Mouse (Mus musculus): Measurements from ENCODE around the gene Fbln2. TPM values are rescaled to one million over a fixed set of nuclear protein-coding genes. Genes with fewer than 3 reads are reported as not detected.

The Fbln2 gene
- total RNA-seq, 2 experiments from 2014 or later, result 71.8 to 76.3 TPM

DNA sequence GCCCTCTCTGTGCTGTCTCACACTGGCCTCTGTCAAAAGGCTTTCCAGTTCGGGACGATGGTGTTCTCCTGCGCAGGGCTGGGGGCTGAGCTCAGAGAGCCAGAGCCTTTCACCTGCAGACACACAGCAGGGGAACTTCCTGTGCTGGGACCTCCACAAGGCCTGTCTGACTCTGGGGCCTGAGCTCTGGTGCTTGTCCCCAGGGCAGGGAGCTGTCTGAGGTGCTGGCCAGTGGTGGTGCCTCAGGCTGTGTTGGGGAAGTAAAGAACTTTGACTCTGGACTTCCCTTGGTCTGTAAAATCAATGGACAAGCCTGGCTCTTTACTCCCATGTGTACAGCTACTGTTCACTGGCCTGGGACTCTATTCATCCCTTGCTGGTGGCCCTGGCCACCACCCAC, 8.8 kb downstream of the Fbln2 start:
- DNase-seq (ENCODE audit: low spot score), result no peak
- intact Hi-C loops (cut with DNase I), result no loop called here

GRCm38 (mm10) chr6:91222694-91223346, 10.6 kb downstream of the Fbln2 start:
- DNase-seq (ENCODE audit: low spot score), result peak; percentile 50
- intact Hi-C loops (cut with DNase I), result no loop called here

DNA sequence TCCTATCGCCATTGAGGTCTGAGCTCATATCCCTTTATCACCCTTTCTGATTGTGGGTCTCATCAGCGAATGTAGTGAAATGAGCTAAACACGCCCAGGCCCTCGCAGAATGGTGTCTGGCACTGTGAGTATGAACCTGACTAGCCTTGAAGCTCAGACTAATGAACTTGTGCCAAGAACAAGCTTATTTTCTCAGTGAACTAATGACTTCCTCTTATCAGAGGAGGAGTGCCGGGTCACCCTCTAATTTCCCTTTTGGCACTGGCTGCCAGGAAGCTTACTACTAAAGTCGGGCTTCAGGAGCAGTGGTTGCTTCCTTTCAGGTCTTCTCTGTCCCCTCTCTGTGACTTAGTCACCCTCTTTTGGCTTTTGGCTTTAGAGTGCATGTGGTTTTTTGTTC, 12.7 kb downstream of the Fbln2 start:
- DNase-seq (ENCODE audit: low spot score), result no peak
- intact Hi-C loops (cut with DNase I), result loop anchor here (5.0 kb wide), 1 partner anchor 52 kb away; no protein-coding TSS in a partner anchor

DNA sequence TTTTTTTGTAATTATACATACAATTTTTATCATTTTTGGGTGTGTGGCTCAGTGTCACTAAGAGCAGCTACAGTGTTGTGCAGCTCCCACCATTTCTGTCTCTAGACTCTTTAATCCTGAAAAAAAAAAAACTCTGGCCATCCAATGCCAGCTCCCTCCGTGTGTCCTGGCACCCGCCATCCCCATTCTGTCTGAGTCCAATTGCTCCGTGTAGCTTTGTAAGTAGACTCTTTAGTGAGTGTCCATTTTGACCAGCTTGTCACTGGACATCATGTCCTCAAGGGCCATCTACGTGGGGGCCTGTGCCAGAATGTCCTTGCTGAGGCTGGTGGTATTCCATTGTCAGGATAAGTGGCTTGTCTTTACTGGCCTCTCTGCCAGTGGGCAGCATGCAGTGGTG, 13.1 kb downstream of the Fbln2 start:
- intact Hi-C loops (cut with DNase I), result loop anchor here (5.0 kb wide), 1 partner anchor 52 kb away; no protein-coding TSS in a partner anchor
- DNase-seq (ENCODE audit: low spot score), result no peak

GRCm38 (mm10) chr6:91226058-91226457, 13.8 kb downstream of the Fbln2 start:
- DNase-seq (ENCODE audit: low spot score), result no peak
- intact Hi-C loops (cut with DNase I), result loop anchor here (5.0 kb wide), 1 partner anchor 51 kb away; no protein-coding TSS in a partner anchor

GRCm38 (mm10) chr6:91228980-91229379, 16.7 kb downstream of the Fbln2 start:
- DNase-seq (ENCODE audit: low spot score), result no peak
- intact Hi-C loops (cut with DNase I), result loop anchor here (5.0 kb wide), 1 partner anchor 48 kb away; no protein-coding TSS in a partner anchor

- intact Hi-C loops (cut with DNase I), result no loop called here
- no peak for DNase-seq (ENCODE audit: low spot score)
These were observed 18.7 kb downstream of the Fbln2 start for GRCm38 (mm10) chr6:91231000-91231399.

DNA sequence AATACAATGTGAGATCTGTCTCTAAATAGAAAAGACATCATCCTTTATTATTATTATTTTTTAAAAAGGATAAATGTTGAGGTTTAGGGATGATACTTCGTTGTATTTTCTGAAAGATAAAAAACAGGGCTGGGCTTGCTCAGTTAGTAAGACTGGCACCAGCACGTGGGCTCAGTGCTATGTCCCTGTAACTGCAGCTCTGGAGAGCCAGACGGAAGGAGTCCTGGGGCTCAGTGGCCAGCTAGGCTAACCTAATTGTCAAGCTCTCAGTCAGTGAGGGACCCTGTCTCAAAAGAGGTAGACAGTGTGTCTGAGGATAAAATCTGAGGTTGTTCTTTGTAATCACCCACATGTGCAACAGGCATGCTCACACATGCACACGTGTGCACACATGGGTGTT, 19.3 kb downstream of the Fbln2 start:
- intact Hi-C loops (cut with DNase I), result no loop called here

GRCm38 (mm10) chr6:91233011-91233410, 20.8 kb downstream of the Fbln2 start:
- intact Hi-C loops (cut with DNase I), result no loop called here
- no peak for DNase-seq (ENCODE audit: low spot score)

More for the DNA sequence above, 19.3 kb downstream of the Fbln2 start:
- DNase-seq (ENCODE audit: low spot score), result no peak

- intact Hi-C loops (cut with DNase I), result no loop called here
- DNase-seq (ENCODE audit: low spot score), result no peak
These were observed 21.3 kb downstream of the Fbln2 start for GRCm38 (mm10) chr6:91233424-91234015.

DNA sequence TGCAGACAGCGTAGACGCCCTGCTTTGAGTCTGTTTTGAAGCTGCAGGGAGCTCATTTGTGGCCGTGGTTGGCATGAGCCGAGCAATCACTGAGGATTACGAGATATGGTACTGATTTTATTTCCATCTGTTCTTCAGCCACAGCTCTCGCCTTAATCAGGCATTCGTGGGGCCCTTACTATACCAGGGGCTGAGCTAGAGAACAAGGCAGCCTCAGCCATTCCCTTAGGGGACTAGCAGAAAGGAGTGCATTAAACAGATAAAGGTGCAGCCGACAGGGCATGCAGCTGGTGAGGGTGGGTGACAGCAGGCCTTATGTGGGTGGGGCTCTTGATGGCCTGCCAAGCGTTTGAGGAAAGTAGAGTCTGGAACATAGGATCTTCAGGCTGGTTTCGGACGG, 23.8 kb downstream of the Fbln2 start:
- intact Hi-C loops (cut with DNase I), result no loop called here

GRCm38 (mm10) chr6:91236429-91236828, 24.2 kb downstream of the Fbln2 start:
- intact Hi-C loops (cut with DNase I), result no loop called here
- no peak for DNase-seq (ENCODE audit: low spot score)

More for the DNA sequence above, 23.8 kb downstream of the Fbln2 start:
- DNase-seq (ENCODE audit: low spot score), result no peak

GRCm38 (mm10) chr6:91237273-91237672, 25.0 kb downstream of the Fbln2 start:
- DNase-seq (ENCODE audit: low spot score), result no peak
- intact Hi-C loops (cut with DNase I), result no loop called here

DNA sequence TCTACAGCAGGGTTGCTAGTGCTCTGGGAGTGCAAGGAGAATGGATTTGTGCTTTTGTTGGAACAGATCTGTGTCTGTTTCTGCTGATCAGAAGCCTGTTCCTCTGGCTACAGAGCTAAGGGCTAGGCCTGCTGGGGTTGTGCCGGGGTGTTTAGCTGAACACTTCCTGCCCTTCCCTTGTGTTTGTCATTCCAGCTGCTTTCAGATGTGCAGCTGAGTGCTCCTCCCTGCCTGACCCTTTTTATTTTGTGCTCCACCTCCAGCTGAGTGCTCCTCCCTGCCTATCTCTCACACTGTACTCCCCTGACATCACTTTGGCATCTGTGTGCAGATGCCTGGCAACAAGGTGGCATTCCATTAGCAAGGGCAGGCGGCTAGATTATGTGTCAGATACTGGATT, 28.3 kb downstream of the Fbln2 start:
- DNase-seq (ENCODE audit: low spot score), result no peak
- intact Hi-C loops (cut with DNase I), result no loop called here

GRCm38 (mm10) chr6:91240964-91241363, 28.7 kb downstream of the Fbln2 start:
- no peak for DNase-seq (ENCODE audit: low spot score)
- intact Hi-C loops (cut with DNase I), result no loop called here

DNA sequence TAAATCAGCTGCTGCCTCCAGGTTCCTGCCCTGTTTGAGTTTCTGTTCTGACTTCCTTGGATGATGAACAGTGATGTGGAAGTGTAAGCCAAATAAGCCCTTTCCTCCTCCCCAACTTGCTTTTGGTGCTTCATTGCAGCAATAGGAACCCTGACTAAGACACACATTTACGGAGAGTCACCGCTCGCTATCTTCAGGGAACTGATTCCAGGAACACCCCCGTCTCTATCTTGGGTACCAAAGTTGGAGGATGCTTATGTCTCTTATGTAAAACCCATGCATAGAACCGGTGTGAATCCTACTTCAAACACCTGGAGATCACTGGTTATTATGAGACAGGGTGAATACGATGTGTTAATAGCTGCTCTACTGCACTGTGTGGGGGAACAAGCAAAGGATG, 31.1 kb downstream of the Fbln2 start:
- no peak for DNase-seq (ENCODE audit: low spot score)
- intact Hi-C loops (cut with DNase I), result no loop called here

DNA sequence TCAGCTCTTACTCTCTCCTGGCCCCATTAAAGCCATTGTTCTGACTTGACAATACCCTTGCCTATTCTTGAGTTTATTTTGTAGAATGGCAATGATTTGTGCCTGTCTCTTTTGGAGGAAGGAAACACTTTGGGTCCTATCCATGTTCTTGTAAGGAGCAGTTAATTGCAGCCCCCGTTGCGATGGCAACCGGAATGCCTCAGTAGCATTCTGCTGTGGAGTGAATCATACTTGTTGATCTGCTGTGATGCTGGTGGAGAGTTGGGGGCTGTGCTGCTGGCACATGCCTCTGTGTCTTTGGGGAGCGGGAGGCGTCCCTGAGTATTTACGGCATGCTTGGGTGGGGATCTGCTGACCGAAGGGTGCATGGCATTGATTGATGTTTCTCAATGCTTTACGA, 32.1 kb downstream of the Fbln2 start:
- DNase-seq (ENCODE audit: low spot score), result no peak
- intact Hi-C loops (cut with DNase I), result no loop called here

DNA sequence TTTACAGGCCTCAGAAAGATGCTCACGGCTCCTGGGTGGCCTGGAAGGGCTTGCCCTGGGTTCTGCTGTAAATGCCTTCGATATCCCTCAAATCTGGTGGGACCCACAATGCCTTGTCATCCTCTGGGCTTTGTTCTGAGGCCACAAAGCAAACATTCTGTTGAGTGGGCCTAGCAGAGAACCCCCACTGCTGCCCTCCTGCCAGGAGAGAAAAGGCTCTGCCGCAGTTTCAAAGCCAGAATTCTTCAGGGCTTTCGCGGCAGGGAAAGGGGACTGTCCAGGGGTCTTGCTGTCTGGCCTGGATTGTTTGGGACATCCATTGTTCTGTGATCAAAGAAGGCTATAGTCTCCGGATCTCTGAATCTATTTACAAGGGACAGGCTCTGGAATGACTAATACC, 33.1 kb downstream of the Fbln2 start:
- DNase-seq (ENCODE audit: low spot score), result no peak
- intact Hi-C loops (cut with DNase I), result no loop called here

- no peak for DNase-seq (ENCODE audit: low spot score)
- intact Hi-C loops (cut with DNase I), result no loop called here
These were observed 35.1 kb downstream of the Fbln2 start for GRCm38 (mm10) chr6:91247343-91247742.

- intact Hi-C loops (cut with DNase I), result no loop called here
- DNase-seq (ENCODE audit: low spot score), result no peak
These were observed 36.4 kb downstream of the Fbln2 start for GRCm38 (mm10) chr6:91248627-91249026.

DNA sequence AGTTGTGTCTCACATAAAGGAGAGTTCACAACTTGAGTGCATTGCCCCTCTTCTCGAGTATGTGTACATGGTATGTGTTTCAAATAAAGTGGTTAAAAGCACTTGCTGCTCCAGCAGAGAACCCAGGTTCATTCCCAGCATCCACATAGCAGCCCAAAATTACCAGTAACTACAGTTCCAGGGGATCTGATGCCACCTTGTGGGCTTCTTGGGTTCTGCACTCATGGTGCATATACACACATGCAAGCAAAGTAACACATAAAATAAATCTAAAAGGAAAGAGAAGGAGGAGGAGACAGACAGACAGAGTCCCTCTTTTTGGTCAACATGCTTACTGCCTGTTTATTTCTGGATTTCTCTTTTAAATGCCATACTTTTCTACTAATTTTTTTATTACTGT, 37.5 kb downstream of the Fbln2 start:
- intact Hi-C loops (cut with DNase I), result no loop called here
- DNase-seq (ENCODE audit: low spot score), result no peak
